Mouse (Mus musculus) thymus, postnatal 4 days (tissue): ENCODE measurements around the gene Tomm34.
"Not testable (repeated sequence)": the region's sequence is repeated elsewhere in the genome, so short reads cannot be mapped to it uniquely, and the experiment has no call there.

Experiments used
- DNase-seq: peaks from one replicate; pipeline ENCODE4 v3.0.0; 2021

Gene Tomm34

GRCm38 (mm10) chr2:164075088-164075487, 4.1 kb upstream of the Tomm34 start:
- peak; percentile 61 for DNase-seq

GRCm38 (mm10) chr2:164073918-164074578, 3.1 kb upstream of the Tomm34 start:
- DNase-seq: peak; percentile 99

GRCm38 (mm10) chr2:164073120-164073519, 2.2 kb upstream of the Tomm34 start:
- DNase-seq: no peak

GRCm38 (mm10) chr2:164072109-164072508, 1.1 kb upstream of the Tomm34 start:
- DNase-seq: no peak

- DNase-seq: not testable (repeated sequence)
Measured at GRCm38 (mm10) chr2:164071437-164071820, 460 bp upstream of the Tomm34 start.

DNA sequence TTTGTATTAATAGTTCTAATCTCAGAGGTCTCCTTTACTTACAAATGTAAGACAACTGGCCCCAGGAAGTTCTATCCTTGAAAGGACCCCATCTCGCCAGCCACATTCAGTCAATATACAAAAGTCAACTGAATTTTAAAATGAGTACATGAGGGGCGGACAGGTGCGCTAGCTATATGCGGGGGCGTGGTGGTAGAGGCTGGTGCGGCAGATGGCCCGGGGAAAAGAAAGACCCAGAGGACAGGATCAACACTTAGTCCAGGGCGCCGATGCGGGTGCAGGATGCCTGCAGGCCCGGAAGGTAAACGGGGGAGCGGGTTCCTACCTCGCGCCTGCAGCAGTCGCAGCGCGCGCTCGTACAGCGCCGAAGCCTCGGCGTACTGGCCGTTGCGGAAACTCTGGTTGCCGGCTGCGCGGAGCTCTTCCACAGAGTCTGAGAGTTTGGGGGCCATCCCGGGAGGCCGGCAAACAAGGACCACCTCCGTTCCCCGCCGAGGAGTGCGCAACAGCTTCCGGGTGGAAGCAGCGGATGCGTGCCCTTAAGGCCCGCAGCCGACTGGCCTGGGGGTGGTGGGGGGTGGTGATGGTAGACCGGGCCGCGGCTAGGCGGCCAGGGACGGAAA, 716 bp downstream of the Tomm34 start, which contains the start of gene Stk4:
TSS of gene Stk4 (plus strand) at position 181 of the 623 bp plus-strand sequence.
- DNase-seq: peak; percentile 79

DNA sequence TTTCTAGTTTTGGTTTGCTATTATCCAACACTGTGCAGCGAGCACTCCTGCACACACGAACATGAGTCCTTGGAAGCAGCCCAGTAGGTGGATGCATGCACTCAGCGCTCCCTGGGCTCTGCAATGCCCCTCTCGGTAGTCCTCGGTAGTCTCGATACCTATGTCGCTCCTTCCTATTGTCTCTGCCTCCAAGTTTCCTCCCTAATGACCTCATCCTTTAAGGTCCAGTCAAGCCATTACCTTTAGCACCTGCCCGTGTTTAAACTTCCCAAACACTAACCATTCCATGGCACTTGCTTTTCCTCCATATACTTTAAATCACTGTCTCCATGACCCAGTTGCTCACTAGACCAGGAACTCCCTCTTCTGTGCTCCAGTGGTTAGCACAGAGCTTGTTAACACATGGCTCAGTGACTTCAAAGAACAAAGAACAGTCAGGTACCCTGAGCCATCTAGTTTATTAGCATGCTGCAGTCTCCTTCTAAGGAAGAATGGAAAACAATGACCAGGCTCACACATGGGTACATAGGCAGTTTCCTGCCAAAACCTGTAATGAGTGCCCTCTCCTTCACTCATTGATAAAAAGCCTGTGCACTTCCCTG, 11.2 kb downstream of the Tomm34 start:
- DNase-seq: no peak

DNA sequence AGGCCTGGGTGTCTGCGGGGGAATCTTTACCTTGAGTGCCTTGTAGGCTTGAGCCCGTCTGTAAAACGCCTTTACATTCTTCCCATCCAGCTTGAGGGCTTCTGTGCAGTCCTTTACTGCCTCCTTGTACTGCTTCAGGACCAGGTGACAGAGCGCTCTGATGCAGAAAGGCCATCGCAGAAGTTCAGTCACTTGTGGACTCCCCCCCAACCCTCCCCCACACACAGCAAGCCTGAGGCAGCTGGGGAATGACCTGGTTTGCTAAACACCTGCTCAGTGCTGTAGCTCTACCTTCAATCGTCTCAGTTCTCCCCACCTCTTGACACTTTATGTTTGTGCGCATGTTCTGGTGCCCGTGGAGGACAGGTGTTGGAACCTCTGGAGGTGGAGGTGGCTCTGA, 16.3 kb downstream of the Tomm34 start:
- peak; percentile 52 for DNase-seq

GRCm38 (mm10) chr2:164053767-164054166, 17.2 kb downstream of the Tomm34 start:
- DNase-seq: peak; percentile 61

DNA sequence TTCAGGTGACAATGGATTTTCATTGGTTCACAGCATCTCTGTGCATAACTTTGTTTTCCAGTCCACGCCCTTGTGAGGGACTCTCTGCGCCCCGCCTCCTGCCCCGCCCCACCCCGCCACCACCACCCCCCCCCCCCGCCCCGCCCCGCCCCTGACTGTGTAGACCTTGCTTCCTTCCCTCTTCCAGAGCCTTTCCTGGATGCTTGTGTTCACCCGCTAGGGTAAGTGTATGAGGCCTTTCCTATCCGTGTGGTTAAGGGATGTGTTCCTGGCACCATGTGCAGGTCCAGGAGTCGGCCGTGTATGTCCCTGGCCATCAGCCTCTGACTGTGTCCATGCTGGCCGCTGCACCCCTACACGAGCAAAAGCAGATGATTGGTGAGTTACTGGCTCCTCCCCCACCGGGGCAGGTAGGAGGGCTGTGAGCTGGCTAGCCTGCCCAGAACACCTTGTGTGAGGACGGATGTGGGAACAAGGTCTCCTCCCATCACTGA, 23.7 kb downstream of the Tomm34 start:
- peak; percentile 61 for DNase-seq

DNA sequence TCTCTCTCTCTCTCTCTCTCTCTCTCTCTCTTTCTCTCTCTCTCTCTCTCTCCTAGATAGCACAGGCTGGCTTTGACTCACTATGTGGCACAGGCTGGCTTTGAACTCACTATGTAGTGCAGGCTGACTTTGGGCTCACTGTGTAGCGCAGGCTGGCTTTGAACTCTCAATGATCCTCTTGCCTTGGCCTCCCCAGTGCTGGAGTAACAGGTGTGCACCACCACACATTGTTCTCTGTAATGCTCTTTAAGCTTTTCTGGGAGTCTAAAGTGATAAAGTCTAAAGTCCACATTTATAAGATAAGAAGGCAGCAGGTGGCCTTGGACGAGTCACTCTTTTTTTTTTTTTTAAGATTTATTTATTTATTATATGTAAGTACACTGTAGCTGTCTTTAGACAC, 29.4 kb downstream of the Tomm34 start:
- DNase-seq: no peak

DNA sequence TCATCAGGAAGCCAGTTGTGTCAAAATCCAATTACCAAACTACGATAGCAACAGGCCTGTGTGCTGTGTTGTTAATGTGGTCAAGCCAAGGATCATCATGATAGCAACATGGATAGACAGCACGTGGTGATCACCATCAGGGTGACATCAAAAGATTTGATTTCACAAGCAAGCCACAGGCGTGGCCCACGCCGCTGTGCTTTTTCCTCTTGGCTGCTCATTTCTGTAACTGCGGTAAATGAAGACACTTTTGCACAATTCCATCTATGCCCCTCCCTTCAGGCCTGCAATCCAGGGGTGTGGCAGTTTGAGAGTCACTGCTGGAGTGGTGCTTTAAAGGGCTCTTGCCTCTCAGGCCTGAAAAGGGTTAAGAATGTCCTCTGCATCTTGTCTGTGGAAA, 30.0 kb downstream of the Tomm34 start:
- no peak for DNase-seq

GRCm38 (mm10) chr2:164038407-164039028, 32.5 kb downstream of the Tomm34 start:
- DNase-seq: no peak

GRCm38 (mm10) chr2:164036520-164037019, 34.4 kb downstream of the Tomm34 start:
- peak; percentile 58 for DNase-seq

DNA sequence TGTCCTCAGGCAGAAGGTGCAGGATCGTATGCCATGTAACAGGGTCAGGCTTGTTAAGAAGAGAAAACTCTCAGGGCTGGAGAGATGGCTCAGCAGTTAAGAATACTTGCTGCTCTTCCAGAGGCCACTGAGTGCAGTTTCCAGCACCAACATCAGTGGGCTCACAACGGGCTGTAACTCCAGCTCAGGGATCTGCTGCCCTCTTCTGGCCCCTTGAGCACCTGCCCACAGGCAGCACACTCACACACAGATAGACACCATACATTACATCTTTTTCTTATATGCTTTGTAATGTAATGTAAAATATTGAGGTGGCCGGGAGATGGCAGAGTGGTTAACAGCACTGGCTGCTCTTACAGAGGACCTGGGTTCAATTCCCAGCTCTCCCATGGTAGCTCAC, 38.0 kb downstream of the Tomm34 start:
- DNase-seq: no peak

GRCm38 (mm10) chr2:164031147-164031546, 39.8 kb downstream of the Tomm34 start:
- DNase-seq: no peak

DNA sequence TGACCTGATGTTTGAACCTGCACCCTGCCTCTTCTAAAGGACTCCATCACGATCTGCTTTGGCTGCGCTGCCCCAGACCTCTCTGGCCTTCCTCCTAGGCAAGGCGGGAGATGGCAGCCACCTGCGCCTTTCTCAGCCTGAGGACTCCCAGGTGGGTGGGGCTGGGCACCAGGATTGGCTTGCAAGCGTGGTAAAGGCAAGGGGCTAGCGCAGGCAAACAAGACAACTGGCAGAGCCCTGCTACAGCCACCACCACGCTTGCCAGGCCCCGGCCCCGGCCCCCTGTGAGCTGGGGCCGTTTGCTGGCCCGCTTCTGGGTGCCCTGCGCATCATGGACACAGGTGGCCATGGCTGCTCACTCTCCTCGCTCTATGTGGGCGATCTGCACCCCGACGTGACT, 45.8 kb downstream of the Tomm34 start, which contains the start of gene Pabpc1l:
TSS of gene Pabpc1l (plus strand) at position 301 of the 400 bp plus-strand sequence.
- DNase-seq: no peak

- DNase-seq: no peak
Measured at GRCm38 (mm10) chr2:164022104-164022503, 48.9 kb downstream of the Tomm34 start.

- DNase-seq: no peak
Measured at GRCm38 (mm10) chr2:164019943-164020342, 51.0 kb downstream of the Tomm34 start.

- no peak for DNase-seq
Measured at GRCm38 (mm10) chr2:164018910-164019309, 52.1 kb downstream of the Tomm34 start.

GRCm38 (mm10) chr2:164015304-164015703, 55.7 kb downstream of the Tomm34 start:
- no peak for DNase-seq

DNA sequence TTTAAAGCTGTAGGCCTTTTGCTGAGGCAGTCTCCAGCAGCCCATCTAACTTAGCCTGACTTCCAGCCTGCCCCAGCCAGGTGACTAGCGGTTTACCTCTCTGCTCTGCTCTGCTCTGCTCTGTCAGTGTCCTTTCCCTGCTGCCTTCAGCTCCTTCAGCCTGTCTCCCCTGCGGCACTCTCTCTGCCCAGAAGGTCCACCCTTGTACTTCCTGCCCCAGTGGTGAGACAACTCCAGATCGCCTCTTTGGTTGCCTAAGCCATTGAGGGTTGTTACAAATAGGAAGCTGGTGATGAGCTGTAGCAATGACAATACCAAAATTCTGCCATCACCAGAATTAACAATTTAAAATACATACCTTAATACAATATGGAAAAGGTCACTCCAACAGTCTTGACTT, 60.0 kb downstream of the Tomm34 start:
- no peak for DNase-seq

GRCm38 (mm10) chr2:164010496-164010895, 60.5 kb downstream of the Tomm34 start:
- DNase-seq: no peak
